Mouse (Mus musculus): ENCODE measurements at regions not wholly inside any gene's neighbourhood (a gene's known extent, or its start where the extent isn't known, plus 50 kb on each side); places are given as distances from the start of the nearest gene placed in this dataset.

- Histone ChIP-seq H3K4me1 (ENCODE audit: control insufficient read depth, insufficient read depth, low read length) (no peaks in the 10 kb centered on the region), H3K27ac (ENCODE audit: insufficient read depth, low read length) (no peak overlapping the region), H3K4me3 (ENCODE audit: insufficient read depth, low read length) (no peak overlapping the region)
- TF ChIP-seq CTCF (IDR thresholded peaks at IDR 0.05; ENCODE audit: borderline replicate concordance, insufficient read depth, low read length) (no peak), POLR2A (IDR thresholded peaks at IDR 0.05; ENCODE audit: low read depth, low read length) (no peak)
Observed at GRCm38 (mm10) chr14:76188105-76188645, 77.5 kb downstream of the Nufip1 start.

GRCm38 (mm10) chr14:76195324-76195723 lies 84.6 kb downstream of the Nufip1 start:
- no peaks in the 10 kb centered on the region for H3K4me1 ChIP-seq (ENCODE audit: control insufficient read depth, insufficient read depth, low read length)
- TF ChIP-seq POLR2A (IDR thresholded peaks at IDR 0.05; ENCODE audit: low read depth, low read length) (no peak), CTCF (IDR thresholded peaks at IDR 0.05; ENCODE audit: borderline replicate concordance, insufficient read depth, low read length) (no peak)
- no peak overlapping the region for H3K27ac ChIP-seq (ENCODE audit: insufficient read depth, low read length)
- H3K4me3 ChIP-seq (ENCODE audit: insufficient read depth, low read length) = no peak overlapping the region

- TF ChIP-seq POLR2A (IDR thresholded peaks at IDR 0.05; ENCODE audit: low read depth, low read length) (no peak), CTCF (IDR thresholded peaks at IDR 0.05; ENCODE audit: borderline replicate concordance, insufficient read depth, low read length) (no peak)
- no peak overlapping the region for H3K4me3 ChIP-seq (ENCODE audit: insufficient read depth, low read length)
- H3K4me1 ChIP-seq (ENCODE audit: control insufficient read depth, insufficient read depth, low read length) = no peaks in the 10 kb centered on the region
- no peak overlapping the region for H3K27ac ChIP-seq (ENCODE audit: insufficient read depth, low read length)
Observed at GRCm38 (mm10) chr14:76197357-76197756, 86.7 kb downstream of the Nufip1 start.

- H3K27ac ChIP-seq (ENCODE audit: insufficient read depth, low read length) = no peak overlapping the region
- TF ChIP-seq POLR2A (IDR thresholded peaks at IDR 0.05; ENCODE audit: low read depth, low read length) (no peak), CTCF (IDR thresholded peaks at IDR 0.05; ENCODE audit: borderline replicate concordance, insufficient read depth, low read length) (no peak)
- no peak overlapping the region for H3K4me3 ChIP-seq (ENCODE audit: insufficient read depth, low read length)
- no peaks in the 10 kb centered on the region for H3K4me1 ChIP-seq (ENCODE audit: control insufficient read depth, insufficient read depth, low read length)
Observed at GRCm38 (mm10) chr14:76198406-76198805, 87.7 kb downstream of the Nufip1 start.

- no peak for TF ChIP-seq CTCF (IDR thresholded peaks at IDR 0.05; ENCODE audit: borderline replicate concordance, insufficient read depth, low read length)
- no peak for TF ChIP-seq POLR2A (IDR thresholded peaks at IDR 0.05; ENCODE audit: low read depth, low read length)
- Histone ChIP-seq H3K27ac (ENCODE audit: insufficient read depth, low read length) (no peak overlapping the region), H3K4me1 (ENCODE audit: control insufficient read depth, insufficient read depth, low read length) (no peaks in the 10 kb centered on the region), H3K4me3 (ENCODE audit: insufficient read depth, low read length) (no peak overlapping the region)
Observed at GRCm38 (mm10) chr14:76202595-76202994, 91.9 kb downstream of the Nufip1 start.

GRCm38 (mm10) chr14:76203135-76203534 lies 92.4 kb downstream of the Nufip1 start:
- H3K4me1 ChIP-seq (ENCODE audit: control insufficient read depth, insufficient read depth, low read length) = no peaks in the 10 kb centered on the region
- H3K4me3 ChIP-seq (ENCODE audit: insufficient read depth, low read length) = no peak overlapping the region
- no peak overlapping the region for H3K27ac ChIP-seq (ENCODE audit: insufficient read depth, low read length)
- no peak for TF ChIP-seq CTCF (IDR thresholded peaks at IDR 0.05; ENCODE audit: borderline replicate concordance, insufficient read depth, low read length)
- TF ChIP-seq POLR2A (IDR thresholded peaks at IDR 0.05; ENCODE audit: low read depth, low read length) = no peak

- no peaks in the 10 kb centered on the region; the same call in 1 of the 2 replicates for H3K4me1 ChIP-seq (ENCODE audit: control insufficient read depth, insufficient read depth, low read length)
- no peak overlapping the region for H3K4me3 ChIP-seq (ENCODE audit: insufficient read depth, low read length)
- TF ChIP-seq POLR2A (IDR thresholded peaks at IDR 0.05; ENCODE audit: low read depth, low read length) = no peak
- TF ChIP-seq CTCF (IDR thresholded peaks at IDR 0.05; ENCODE audit: borderline replicate concordance, insufficient read depth, low read length) = no peak
- H3K27ac ChIP-seq (ENCODE audit: insufficient read depth, low read length) = no peak overlapping the region
Observed at GRCm38 (mm10) chr14:76216446-76217177, 105.9 kb downstream of the Nufip1 start.

GRCm38 (mm10) chr14:76217178-76217500 lies 106.4 kb downstream of the Nufip1 start:
- Histone ChIP-seq H3K4me1 (ENCODE audit: control insufficient read depth, insufficient read depth, low read length) (no peaks in the 10 kb centered on the region; the same call in 1 of the 2 replicates), H3K27ac (ENCODE audit: insufficient read depth, low read length) (no peak overlapping the region), H3K4me3 (ENCODE audit: insufficient read depth, low read length) (no peak overlapping the region)
- no peak for TF ChIP-seq POLR2A (IDR thresholded peaks at IDR 0.05; ENCODE audit: low read depth, low read length)

GRCm38 (mm10) chr14:76217571-76218256 lies 107.0 kb downstream of the Nufip1 start:
- no peak overlapping the region for H3K4me3 ChIP-seq (ENCODE audit: insufficient read depth, low read length)

GRCm38 (mm10) chr14:76220952-76221351 lies 110.3 kb downstream of the Nufip1 start:
- TF ChIP-seq POLR2A (IDR thresholded peaks at IDR 0.05; ENCODE audit: low read depth, low read length) (no peak), CTCF (IDR thresholded peaks at IDR 0.05; ENCODE audit: borderline replicate concordance, insufficient read depth, low read length) (no peak)
- H3K4me3 ChIP-seq (ENCODE audit: insufficient read depth, low read length) = no peak overlapping the region
- no peak overlapping the region for H3K27ac ChIP-seq (ENCODE audit: insufficient read depth, low read length)
- H3K4me1 ChIP-seq (ENCODE audit: control insufficient read depth, insufficient read depth, low read length) = no peaks in the 10 kb centered on the region

More at GRCm38 (mm10) chr14:76217571-76218256, 107.0 kb downstream of the Nufip1 start:
- TF ChIP-seq CTCF (IDR thresholded peaks at IDR 0.05; ENCODE audit: borderline replicate concordance, insufficient read depth, low read length) = no peak
- TF ChIP-seq POLR2A (IDR thresholded peaks at IDR 0.05; ENCODE audit: low read depth, low read length) = no peak
- Histone ChIP-seq H3K4me1 (ENCODE audit: control insufficient read depth, insufficient read depth, low read length) (no peaks in the 10 kb centered on the region), H3K27ac (ENCODE audit: insufficient read depth, low read length) (no peak overlapping the region)

Data from embryonic fibroblast, embryonic 13.5 days (primary cell).